Mouse (Mus musculus) megakaryocyte, embryonic 14.5 days (primary cell): ENCODE data around the gene Nell2.

Experiments
- FLI1 ChIP-seq: IDR thresholded peaks from 2 replicates; pipeline ENCODE4 v1.6.1; 2012; ENCODE audit warnings: low read length, inconsistent platforms, mixed read lengths
- GATA1 ChIP-seq: IDR thresholded peaks from 3 replicates; pipeline ENCODE4 v1.6.1; 2012; ENCODE audit warnings: mixed read lengths, low read length, inconsistent platforms, borderline replicate concordance

- no peak for TF ChIP-seq GATA1
- TF ChIP-seq FLI1: no peak
Measured at GRCm38 (mm10) chr15:95527948-95528861, at the start of gene Nell2.
